Mouse (Mus musculus): Measurements from ENCODE around the gene Ckap5. TPM values are rescaled to one million over a fixed set of nuclear protein-coding genes. Genes with fewer than 3 reads are reported as not detected.
"Not testable (repeated sequence)": the region's sequence is repeated elsewhere in the genome, so short reads cannot be mapped to it uniquely, and the experiment has no call there.

Gene Ckap5
- polyA plus RNA-seq (2011; ENCODE audit: insufficient read length, low read depth, missing spikeins), result 79.8 and 102 TPM in 2 replicates

GRCm38 (mm10) chr2:91526294-91527146 is at the start of gene Ckap5:
Gene Ckap5 (plus strand): TSS chr2:91526762.
- no peaks in the 10 kb centered on the region for H3K4me1 ChIP-seq (ENCODE audit: control insufficient read depth, insufficient read depth, low read length)
- TF ChIP-seq POLR2A (IDR thresholded peaks at IDR 0.05; ENCODE audit: low read depth, low read length), result peak; percentile 37
- TF ChIP-seq CTCF (IDR thresholded peaks at IDR 0.05; ENCODE audit: borderline replicate concordance, insufficient read depth, low read length), result no peak

GRCm38 (mm10) chr2:91476841-91477240 is 49.7 kb upstream of the Ckap5 start:
- Histone ChIP-seq H3K4me3 (ENCODE audit: insufficient read depth, low read length) (no peak overlapping the region), H3K27ac (ENCODE audit: insufficient read depth, low read length) (no peak overlapping the region), H3K4me1 (ENCODE audit: control insufficient read depth, insufficient read depth, low read length) (0 out of 2 replicates have a peak, but pooled peaks cover 3% of the 10 kb centered on the region)
- TF ChIP-seq CTCF (IDR thresholded peaks at IDR 0.05; ENCODE audit: borderline replicate concordance, insufficient read depth, low read length) (no peak), POLR2A (IDR thresholded peaks at IDR 0.05; ENCODE audit: low read depth, low read length) (no peak)

More at GRCm38 (mm10) chr2:91526294-91527146, at the start of gene Ckap5:
- Histone ChIP-seq H3K4me3 (ENCODE audit: insufficient read depth, low read length) (peak within 1 kb of the TSS; percentile 71), H3K27ac (ENCODE audit: insufficient read depth, low read length) (no peak within 1 kb of the TSS)

- TF ChIP-seq POLR2A (IDR thresholded peaks at IDR 0.05; ENCODE audit: low read depth, low read length), result no peak
- TF ChIP-seq CTCF (IDR thresholded peaks at IDR 0.05; ENCODE audit: borderline replicate concordance, insufficient read depth, low read length), result no peak
- no peak overlapping the region for H3K27ac ChIP-seq (ENCODE audit: insufficient read depth, low read length)
- 0 out of 2 replicates have a peak, but pooled peaks cover 3% of the 10 kb centered on the region for H3K4me1 ChIP-seq (ENCODE audit: control insufficient read depth, insufficient read depth, low read length)
- no peak overlapping the region for H3K4me3 ChIP-seq (ENCODE audit: insufficient read depth, low read length)
Observed at GRCm38 (mm10) chr2:91480399-91480801, 46.2 kb upstream of the Ckap5 start.

- H3K4me3 ChIP-seq (ENCODE audit: insufficient read depth, low read length), result no peak overlapping the region
- 0 out of 2 replicates have a peak, but pooled peaks cover 3% of the 10 kb centered on the region for H3K4me1 ChIP-seq (ENCODE audit: control insufficient read depth, insufficient read depth, low read length)
- H3K27ac ChIP-seq (ENCODE audit: insufficient read depth, low read length), result no peak overlapping the region
- TF ChIP-seq CTCF (IDR thresholded peaks at IDR 0.05; ENCODE audit: borderline replicate concordance, insufficient read depth, low read length) (no peak), POLR2A (IDR thresholded peaks at IDR 0.05; ENCODE audit: low read depth, low read length) (no peak)
Observed at GRCm38 (mm10) chr2:91480805-91481514, 45.6 kb upstream of the Ckap5 start.

- H3K27ac ChIP-seq (ENCODE audit: insufficient read depth, low read length), result no peak overlapping the region
- no peak for TF ChIP-seq CTCF (IDR thresholded peaks at IDR 0.05; ENCODE audit: borderline replicate concordance, insufficient read depth, low read length)
- no peak for TF ChIP-seq POLR2A (IDR thresholded peaks at IDR 0.05; ENCODE audit: low read depth, low read length)
- no peak overlapping the region for H3K4me3 ChIP-seq (ENCODE audit: insufficient read depth, low read length)
- H3K4me1 ChIP-seq (ENCODE audit: control insufficient read depth, insufficient read depth, low read length), result no peaks in the 10 kb centered on the region
Observed at GRCm38 (mm10) chr2:91484698-91485097, 41.9 kb upstream of the Ckap5 start.

GRCm38 (mm10) chr2:91485256-91485655 is 41.3 kb upstream of the Ckap5 start:
- Histone ChIP-seq H3K27ac (ENCODE audit: insufficient read depth, low read length) (no peak overlapping the region), H3K4me3 (ENCODE audit: insufficient read depth, low read length) (no peak overlapping the region), H3K4me1 (ENCODE audit: control insufficient read depth, insufficient read depth, low read length) (no peaks in the 10 kb centered on the region)
- TF ChIP-seq POLR2A (IDR thresholded peaks at IDR 0.05; ENCODE audit: low read depth, low read length), result no peak
- TF ChIP-seq CTCF (IDR thresholded peaks at IDR 0.05; ENCODE audit: borderline replicate concordance, insufficient read depth, low read length), result no peak

GRCm38 (mm10) chr2:91487295-91487694 is 39.3 kb upstream of the Ckap5 start:
- H3K4me3 ChIP-seq (ENCODE audit: insufficient read depth, low read length); H3K27ac ChIP-seq (ENCODE audit: insufficient read depth, low read length); H3K4me1 ChIP-seq (ENCODE audit: control insufficient read depth, insufficient read depth, low read length): not testable (repeated sequence)

GRCm38 (mm10) chr2:91492071-91492635 is 34.4 kb upstream of the Ckap5 start:
- TF ChIP-seq CTCF (IDR thresholded peaks at IDR 0.05; ENCODE audit: borderline replicate concordance, insufficient read depth, low read length) (no peak), POLR2A (IDR thresholded peaks at IDR 0.05; ENCODE audit: low read depth, low read length) (no peak)
- no peak overlapping the region for H3K4me3 ChIP-seq (ENCODE audit: insufficient read depth, low read length)
- no peak overlapping the region for H3K27ac ChIP-seq (ENCODE audit: insufficient read depth, low read length)
- no peaks in the 10 kb centered on the region for H3K4me1 ChIP-seq (ENCODE audit: control insufficient read depth, insufficient read depth, low read length)

- no peak overlapping the region for H3K4me3 ChIP-seq (ENCODE audit: insufficient read depth, low read length)
- TF ChIP-seq CTCF (IDR thresholded peaks at IDR 0.05; ENCODE audit: borderline replicate concordance, insufficient read depth, low read length) (no peak), POLR2A (IDR thresholded peaks at IDR 0.05; ENCODE audit: low read depth, low read length) (no peak)
- no peaks in the 10 kb centered on the region for H3K4me1 ChIP-seq (ENCODE audit: control insufficient read depth, insufficient read depth, low read length)
- H3K27ac ChIP-seq (ENCODE audit: insufficient read depth, low read length), result no peak overlapping the region
Observed at GRCm38 (mm10) chr2:91493981-91494380, 32.6 kb upstream of the Ckap5 start.

All from embryonic fibroblast, embryonic 13.5 days (primary cell).